Mouse (Mus musculus) liver, postnatal 0 days (tissue): ENCODE measurements around the gene Spint5. TPM values are rescaled to one million over a fixed set of nuclear protein-coding genes. Genes with fewer than 3 reads are reported as not detected.

Source experiments
- ATAC-seq: fragments of 200-750 bp; cut with Nextera tagmentation; 2 replicates; pipeline ENCODE4 v1.8.0; 2017; ENCODE audit warnings: mild to moderate bottlenecking, moderate library complexity
- DNase-seq: peaks from one replicate; pipeline ENCODE4 v3.0.0-alpha.2; 2016
- H3K27ac ChIP-seq: fragments of 300-500 bp; sonication (generic); 2 replicates; pipeline ENCODE4 v1.5.1; 2014; ENCODE audit warnings: antibody characterized with exemption, moderate library complexity, mild to moderate bottlenecking, low read depth
- H3K27me3 ChIP-seq: fragments of 300-500 bp; sonication (generic); 2 replicates; pipeline ENCODE4 v1.6.1; 2014; ENCODE audit warnings: low read length, control low read depth, mixed read lengths; ENCODE audit not compliant: insufficient read depth
- H3K36me3 ChIP-seq: fragments of 300-500 bp; sonication (generic); replicated peaks from 2 replicates; pipeline ENCODE4 v1.6.1; 2014; ENCODE audit warnings: mild to moderate bottlenecking, control low read depth, low read length, moderate library complexity, mixed read lengths; ENCODE audit not compliant: insufficient read depth
- H3K4me1 ChIP-seq: fragments of 300-500 bp; sonication (generic); 2 replicates; pipeline ENCODE4 v1.6.1; 2014; ENCODE audit warnings: antibody characterized with exemption, mild to moderate bottlenecking, control low read depth; ENCODE audit not compliant: insufficient read depth
- H3K4me2 ChIP-seq: fragments of 300-500 bp; sonication (generic); 2 replicates; pipeline ENCODE4 v1.6.1; 2014; ENCODE audit warnings: low read depth, mild to moderate bottlenecking, low read length, moderate library complexity, mixed read lengths
- H3K4me3 ChIP-seq: fragments of 300-500 bp; sonication (generic); 2 replicates; pipeline ENCODE4 v1.5.1; 2014; ENCODE audit warnings: low read depth, low read length
- H3K9ac ChIP-seq: fragments of 300-500 bp; sonication (generic); replicated peaks from 2 replicates; pipeline ENCODE4 v1.6.1; 2014; ENCODE audit warnings: mild to moderate bottlenecking, moderate library complexity
- H3K9me3 ChIP-seq: fragments of 300-500 bp; sonication (generic); 2 replicates; pipeline ENCODE4 v1.6.1; 2016; ENCODE audit warnings: mild to moderate bottlenecking, control low read depth, low read length, mixed read lengths
- CTCF ChIP-seq: sonication (generic); IDR thresholded peaks from 2 replicates; pipeline ENCODE4 v1.5.1; 2016; ENCODE audit warnings: antibody characterized with exemption, low read depth
- EP300 ChIP-seq: IDR thresholded peaks from 2 replicates; pipeline ENCODE4 v1.6.1; 2016; ENCODE audit warnings: antibody characterized with exemption, low read depth, mild to moderate bottlenecking
- WGBS: fragments of 180-500 bp; shearing (Covaris S2); extraction: QIAGEN DNeasy Blood & Tissue Kit; methylation state at CpG from one replicate; pipeline ENCODE4 v1.1.7; 2014; ENCODE audit not compliant: insufficient replicate concordance; 5-methylcytosine and 5-hydroxymethylcytosine counted together
- polyA plus RNA-seq: library from polyadenylated mRNA; unstranded; fragments of >200 nt; fragmentation: Nextera tagmentation; extraction: Ambion mirVana; gene quantifications from 2 replicates; pipeline ENCODE4 v1.2.1, GENCODE M21; 2015

The Spint5 gene
- polyA plus RNA-seq, 1 experiment from 2014 or later: not detected

GRCm38 (mm10) chr2:164745843-164746479 is 30.9 kb downstream of the Spint5 start, which contains the start of the genes Wfdc3 and Dnttip1:
TSS of gene Wfdc3 (minus strand) at chr2:164745931.
TSS of gene Dnttip1 (plus strand) at chr2:164745983.
- WGBS: under 1% methylated on average over 68 of the region's 70 CpGs
- peak within 1 kb of the TSS; percentile 73 for H3K4me3 ChIP-seq

DNA sequence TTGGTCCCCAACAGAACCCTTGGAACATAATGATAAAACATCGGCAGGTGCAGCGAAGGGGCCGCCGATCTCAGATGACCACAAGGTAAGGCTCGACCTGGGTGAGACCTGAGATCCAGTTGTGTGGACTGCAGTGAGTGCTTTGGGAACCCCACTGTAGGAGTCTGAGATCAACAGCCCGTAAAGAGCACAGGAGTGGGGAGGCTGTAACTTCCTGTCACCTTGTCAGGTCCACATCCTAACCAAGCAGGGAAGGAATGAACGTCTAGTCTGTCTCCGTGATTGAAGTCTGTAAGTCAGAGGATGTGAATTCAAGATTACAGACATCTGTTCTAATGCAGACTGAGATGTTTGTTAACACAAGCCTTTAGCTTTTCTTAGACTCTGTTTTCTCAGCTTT is 31.6 kb downstream of the Spint5 start:
- ATAC-seq (no peak), DNase-seq (no peak)
- 32% methylated on average over 8 of the region's 8 CpGs for WGBS
- no peak for TF ChIP-seq CTCF
- no peak for TF ChIP-seq EP300
- Histone ChIP-seq H3K4me3 (peak overlapping the region; percentile 73), H3K27me3 (no peaks in the 10 kb centered on the region), H3K4me1 (peaks cover 24% of the 10 kb centered on the region), H3K9me3 (no peaks in the 10 kb centered on the region), H3K27ac (peak overlapping the region; percentile 72), H3K36me3 (peaks cover 42% of the 10 kb centered on the region), H3K4me2 (peak overlapping the region; percentile 89), H3K9ac (peak overlapping the region; percentile 91)

More at GRCm38 (mm10) chr2:164745843-164746479, 30.9 kb downstream of the Spint5 start, which contains the start of the genes Wfdc3 and Dnttip1:
- peak within 1 kb of the TSS; percentile 72 for H3K27ac ChIP-seq
- no peaks in the 10 kb centered on the region for H3K27me3 ChIP-seq
- TF ChIP-seq EP300 (no peak), CTCF (no peak)
- H3K36me3 ChIP-seq: peaks cover 36% of the 10 kb centered on the region
- H3K9me3 ChIP-seq: no peaks in the 10 kb centered on the region
- H3K9ac ChIP-seq: peak within 1 kb of the TSS; percentile 91
- ATAC-seq (peak; percentile 84), DNase-seq (peak; percentile 98)
- peak within 1 kb of the TSS; percentile 89 for H3K4me2 ChIP-seq
- peaks cover 24% of the 10 kb centered on the region for H3K4me1 ChIP-seq

GRCm38 (mm10) chr2:164748191-164748590 is 33.1 kb downstream of the Spint5 start:
- WGBS: 72% methylated on average over 4 of the region's 4 CpGs
- peaks cover 57% of the 10 kb centered on the region for H3K36me3 ChIP-seq
- H3K9ac ChIP-seq: peak overlapping the region; percentile 91; the same call in 1 of the 2 replicates
- H3K4me3 ChIP-seq: no peak overlapping the region
- TF ChIP-seq EP300 (peak; percentile 77; the same call in 1 of the 2 replicates), CTCF (no peak)
- H3K4me1 ChIP-seq: peaks cover 23% of the 10 kb centered on the region
- no peaks in the 10 kb centered on the region for H3K9me3 ChIP-seq
- no peak overlapping the region for H3K27ac ChIP-seq
- DNase-seq: no peak
- H3K4me2 ChIP-seq: peak overlapping the region; percentile 89; the same call in 1 of the 2 replicates
- no peaks in the 10 kb centered on the region for H3K27me3 ChIP-seq
- ATAC-seq: peak; percentile 45

GRCm38 (mm10) chr2:164748991-164749390 is 33.9 kb downstream of the Spint5 start:
- ATAC-seq (no peak), DNase-seq (no peak)
- Histone ChIP-seq H3K9ac (0 out of 2 replicates have a peak overlapping the region, but pooled peaks have one; percentile 91), H3K9me3 (no peaks in the 10 kb centered on the region), H3K27me3 (no peaks in the 10 kb centered on the region), H3K36me3 (peaks cover 63% of the 10 kb centered on the region), H3K27ac (no peak overlapping the region), H3K4me2 (0 out of 2 replicates have a peak overlapping the region, but pooled peaks have one; percentile 89), H3K4me3 (no peak overlapping the region), H3K4me1 (peaks cover 16% of the 10 kb centered on the region)
- TF ChIP-seq EP300: no peak
- TF ChIP-seq CTCF: no peak
- 89% methylated on average over 6 of the region's 6 CpGs for WGBS

DNA sequence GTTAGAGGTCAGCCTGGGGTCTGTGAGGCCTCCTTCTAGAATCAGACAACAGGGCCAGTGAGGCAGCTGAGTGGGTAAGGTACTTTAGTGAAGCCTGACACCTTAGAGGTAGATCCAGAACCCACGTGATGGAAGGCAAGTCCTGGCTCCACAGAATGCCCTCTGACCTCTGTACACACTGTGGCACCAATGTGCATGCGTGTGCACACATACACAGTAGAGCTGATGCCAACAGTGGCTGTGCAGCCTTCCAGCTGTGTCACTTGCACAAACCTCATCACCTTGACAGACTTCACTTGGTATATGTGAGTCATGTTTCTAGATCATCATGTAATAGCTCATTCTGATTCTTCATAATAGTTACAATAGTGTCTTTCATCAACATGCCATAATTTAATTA is 37.3 kb downstream of the Spint5 start:
- no peak overlapping the region for H3K4me3 ChIP-seq
- peak; percentile 59 for ATAC-seq
- no peak for TF ChIP-seq CTCF
- TF ChIP-seq EP300: no peak
- 80% methylated on average over 2 of the region's 2 CpGs for WGBS
- peaks cover 96% of the 10 kb centered on the region for H3K36me3 ChIP-seq
- H3K9ac ChIP-seq: no peak overlapping the region
- peak overlapping the region; percentile 48; the same call in 1 of the 2 replicates for H3K27ac ChIP-seq
- H3K4me2 ChIP-seq: no peak overlapping the region
- H3K9me3 ChIP-seq: no peaks in the 10 kb centered on the region
- H3K4me1 ChIP-seq: peaks cover 6% of the 10 kb centered on the region; the same call in 1 of the 2 replicates
- no peaks in the 10 kb centered on the region for H3K27me3 ChIP-seq
- no peak for DNase-seq

- ATAC-seq (no peak), DNase-seq (no peak)
- peak overlapping the region; percentile 39; the same call in 1 of the 2 replicates for H3K27ac ChIP-seq
- no peaks in the 10 kb centered on the region for H3K27me3 ChIP-seq
- no peaks in the 10 kb centered on the region for H3K9me3 ChIP-seq
- H3K4me3 ChIP-seq: no peak overlapping the region
- H3K4me2 ChIP-seq: no peak overlapping the region
- 0 out of 2 replicates have a peak, but pooled peaks have one; percentile 10 for TF ChIP-seq EP300
- no peak for TF ChIP-seq CTCF
- 53% methylated on average over 11 of the region's 11 CpGs for WGBS
- peaks cover 7% of the 10 kb centered on the region for H3K4me1 ChIP-seq
- H3K9ac ChIP-seq: no peak overlapping the region
- H3K36me3 ChIP-seq: peaks cover 95% of the 10 kb centered on the region
Measured at GRCm38 (mm10) chr2:164754105-164754504, 39.0 kb downstream of the Spint5 start.
